Mouse (Mus musculus) gastrocnemius, postnatal 25 days (tissue): ENCODE data around the gene Prss48. TPM values are rescaled to one million over a fixed set of nuclear protein-coding genes. Genes with fewer than 3 reads are reported as not detected.

ENCODE experiments used
- total RNA-seq, 2 experiments: library from RNA; stranded (reverse); gene quantifications; 1 replicate in 1 of 2; 2 replicates in 1 of 2; pipeline ENCODE4 v1.2.3; 2021

The Prss48 gene
- total RNA-seq, 2 experiments from 2014 or later, result not detected

Other genes starting within 250 kb of the Prss48 start
- 10 to 100 TPM; 55.2 to 56.6 TPM for gene Fam160a1, start 185.2 kb downstream of the Prss48 start, total RNA-seq
- 1 to 10 TPM; 5.5 to 6.7 TPM for gene Glt28d2, start 115.0 kb downstream of the Prss48 start, total RNA-seq
- 10 to 100 TPM; 35.3 to 39.6 TPM for gene Gm37240, start 115.0 kb downstream of the Prss48 start, total RNA-seq
- 10 to 100 TPM; 20.0 to 20.6 TPM for gene Sh3d19, start 31.4 kb downstream of the Prss48 start, total RNA-seq
- gene Rps3a1, start 140.2 kb upstream of the Prss48 start, total RNA-seq, result 100 to 1,000 TPM; 337 to 372 TPM
- 10 to 100 TPM; 17.6 to 20.4 TPM for gene Lrba, start 222.2 kb upstream of the Prss48 start, total RNA-seq